Mouse (Mus musculus): ENCODE measurements around the gene Olfr774.
"Not testable (repeated sequence)": the region's sequence is repeated elsewhere in the genome, so short reads cannot be mapped to it uniquely, and the experiment has no call there.

The Olfr774 gene

GRCm38 (mm10) chr10:129235904-129236303, at the start of gene Olfr774:
Gene Olfr774, plus strand, starts transcription at chr10:129236204.
- no peak for DNase-seq (ENCODE audit: low read depth)

GRCm38 (mm10) chr10:129187319-129187718, 48.7 kb upstream of the Olfr774 start, which contains the start of gene Olfr773:
Gene Olfr773, minus strand, starts transcription at chr10:129187419.
- DNase-seq (ENCODE audit: low read depth), result not testable (repeated sequence)

GRCm38 (mm10) chr10:129230737-129231136, 5.3 kb upstream of the Olfr774 start:
- no peak for DNase-seq (ENCODE audit: low read depth)

- DNase-seq (ENCODE audit: low read depth), result no peak
Observed at GRCm38 (mm10) chr10:129248112-129248511, 12.1 kb downstream of the Olfr774 start, which contains the start of gene Olfr775. Gene Olfr775, plus strand, starts transcription at chr10:129248412.

- no peak for DNase-seq (ENCODE audit: low read depth)
Observed at GRCm38 (mm10) chr10:129258827-129259226, 22.8 kb downstream of the Olfr774 start, which contains the start of gene Olfr776. Gene Olfr776, plus strand, starts transcription at chr10:129259127.

- DNase-seq (ENCODE audit: low read depth), result no peak
Observed at GRCm38 (mm10) chr10:129271081-129271535, 35.1 kb downstream of the Olfr774 start, which contains the start of gene Olfr777. Gene Olfr777, minus strand, starts transcription at chr10:129271485.
